Mouse (Mus musculus): Measurements from ENCODE around the gene Pth1r.

Pth1r gene

DNA sequence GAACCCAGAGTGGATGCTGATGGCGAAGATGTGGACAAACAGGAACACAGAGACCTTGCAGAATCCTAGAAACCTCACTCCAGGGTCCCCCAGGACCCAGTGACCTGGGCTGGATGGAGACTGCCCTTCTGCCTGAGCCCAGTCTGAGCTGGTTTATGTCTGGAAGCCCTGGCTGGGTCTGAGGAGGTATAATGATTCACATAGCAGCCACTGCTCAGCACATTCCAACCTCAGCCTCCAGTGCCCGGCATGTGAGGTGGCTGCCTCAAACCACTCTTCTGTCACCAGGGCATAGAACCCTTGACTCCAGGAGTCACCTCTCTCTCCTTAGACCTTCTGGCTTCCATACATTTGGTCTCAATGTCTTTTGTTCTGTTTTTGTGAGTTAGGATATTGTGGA is 1.5 kb upstream of the Pth1r start:
- no peak for DNase-seq (ENCODE audit: low read depth)

DNA sequence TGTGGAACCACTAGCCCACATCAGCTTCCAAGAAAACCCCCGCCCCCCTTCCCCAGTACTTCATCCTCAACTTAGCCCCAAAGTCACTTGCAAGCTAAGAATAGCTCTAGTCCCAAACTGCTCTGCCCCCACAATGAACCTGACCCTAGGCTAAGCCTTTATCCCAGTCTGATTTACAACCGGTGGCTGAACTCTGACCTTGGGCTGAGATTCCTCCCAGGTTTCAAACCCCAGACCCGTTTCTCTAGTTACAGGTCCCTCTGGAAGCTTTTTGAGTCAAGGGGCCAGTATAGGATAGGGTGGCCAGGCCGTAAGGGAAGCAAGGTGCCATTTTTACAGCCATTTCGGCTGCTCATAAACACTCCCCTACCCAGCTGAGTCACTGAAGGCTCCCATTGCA is 707 bp downstream of the Pth1r start:
- DNase-seq (ENCODE audit: low read depth): no peak

DNA sequence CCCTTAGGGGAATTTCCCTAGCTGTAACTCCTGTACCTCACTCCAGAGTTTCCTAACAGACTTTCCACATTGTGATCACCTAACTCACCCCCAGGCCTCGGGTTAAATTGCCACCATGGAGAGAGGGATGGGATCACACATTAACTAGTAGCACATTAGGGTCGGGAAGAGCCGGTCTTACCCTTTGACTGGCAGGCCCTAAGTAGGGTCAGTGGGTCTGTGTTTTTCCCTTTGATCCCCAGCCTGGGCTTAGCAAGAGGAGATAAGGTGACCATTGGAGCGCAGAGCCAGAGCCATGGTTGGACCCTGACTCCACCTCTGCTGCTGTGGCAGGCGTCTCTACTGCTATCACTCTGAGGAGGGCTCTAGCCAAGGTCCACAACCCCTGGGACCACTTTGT is 1.2 kb downstream of the Pth1r start:
- no peak for DNase-seq (ENCODE audit: low read depth)

DNA sequence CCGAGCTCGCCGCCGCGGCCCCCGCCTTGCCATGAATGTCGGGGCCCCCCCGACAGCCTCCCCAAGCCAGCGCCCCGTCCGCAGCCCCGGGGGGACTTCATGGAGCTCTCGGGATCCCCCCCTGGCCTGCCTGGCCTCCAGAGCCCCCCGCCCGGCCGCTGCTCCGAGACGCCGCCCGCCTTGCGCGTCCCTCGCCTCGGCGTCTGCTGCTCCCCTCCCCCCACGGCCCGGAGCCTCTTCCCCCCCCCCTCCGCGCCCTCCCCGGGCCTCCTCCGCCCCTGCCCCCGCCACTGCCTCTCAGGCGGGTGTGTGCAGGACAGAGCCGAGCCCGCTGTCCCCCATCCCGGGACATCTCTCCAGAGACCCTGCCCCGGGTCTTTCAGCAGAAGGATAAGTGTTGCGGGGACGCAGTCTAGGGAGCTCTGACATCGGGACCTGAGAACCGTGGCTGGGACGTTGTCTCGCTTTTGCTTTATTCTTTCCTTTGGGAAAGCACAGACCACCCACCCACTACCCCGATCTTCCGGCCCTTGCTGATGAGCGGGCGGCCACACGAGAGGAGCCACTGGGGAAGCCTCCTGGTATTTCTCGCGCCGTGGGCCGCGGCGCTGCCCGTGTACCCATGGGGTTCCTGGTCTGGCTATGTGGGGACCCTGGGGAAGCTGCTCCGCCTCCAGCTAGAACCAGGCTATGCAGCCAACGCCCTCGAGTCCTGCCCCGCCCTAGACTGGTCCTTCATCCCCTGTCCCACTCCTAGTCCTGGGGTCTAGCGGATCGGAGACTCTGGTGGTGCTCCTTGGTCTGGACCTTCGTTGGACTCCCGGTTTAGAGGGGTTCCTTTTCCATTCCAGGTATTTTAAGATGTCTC is 3.3 kb downstream of the Pth1r start:
- no peak for DNase-seq (ENCODE audit: low read depth)

DNA sequence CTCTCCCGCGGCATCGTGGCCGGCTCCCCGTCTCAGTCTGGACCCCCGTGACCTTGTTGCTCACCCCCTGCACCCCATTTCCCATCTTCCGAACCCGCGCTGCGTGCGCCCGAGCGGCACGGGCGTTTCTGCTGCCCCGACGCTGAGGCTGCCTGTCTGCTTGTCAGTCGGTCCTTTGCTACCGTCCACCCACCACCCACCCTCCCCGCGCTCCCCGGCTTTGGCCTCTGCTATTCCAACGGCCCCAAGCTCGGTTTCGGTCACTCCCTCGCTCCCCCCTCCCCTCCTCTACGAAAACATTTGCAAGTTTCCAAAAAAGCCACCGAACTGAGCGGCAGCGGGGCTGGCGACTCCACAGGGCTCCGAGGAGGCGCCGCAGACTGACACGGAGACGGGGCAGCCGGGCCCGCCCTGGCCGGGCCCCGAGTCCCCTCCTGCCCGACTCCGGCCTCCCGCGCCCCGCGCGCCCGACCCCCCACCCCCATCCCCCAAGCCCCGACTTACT is 3.9 kb downstream of the Pth1r start:
- no peak for DNase-seq (ENCODE audit: low read depth)

DNA sequence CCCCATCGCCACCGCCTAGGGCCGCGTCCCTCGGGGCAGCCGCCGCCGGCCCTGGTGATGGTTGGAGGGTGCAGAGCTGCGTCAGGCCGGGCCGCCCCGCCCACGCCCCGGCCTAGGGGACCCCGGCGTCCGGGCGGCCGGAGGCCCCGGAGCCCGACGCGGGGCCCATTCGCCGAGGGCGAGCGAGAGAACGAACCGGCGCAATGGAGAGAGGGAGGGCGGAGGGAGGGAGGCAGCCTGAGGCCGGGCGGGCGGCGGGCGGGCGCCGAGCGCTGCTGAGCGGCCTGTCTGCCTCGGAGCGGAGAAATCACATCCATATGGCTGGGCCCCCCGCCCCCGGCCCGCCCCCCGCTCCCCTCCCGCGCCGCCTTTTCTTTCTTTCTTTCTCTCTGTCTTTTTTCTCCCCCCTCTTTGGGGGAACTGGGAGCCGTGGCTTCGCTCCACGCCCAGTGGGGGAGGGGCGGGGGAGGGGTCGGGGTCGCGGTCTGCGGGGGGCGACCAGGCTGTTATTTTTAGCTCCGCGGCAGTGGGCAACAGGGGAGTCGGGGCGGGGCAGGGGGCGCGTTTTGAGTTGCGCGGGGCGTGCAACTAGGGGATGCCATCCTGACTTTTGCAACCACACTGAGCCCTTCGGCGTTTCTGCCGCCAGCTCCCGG is 4.5 kb downstream of the Pth1r start:
- no peak for DNase-seq (ENCODE audit: low read depth)

DNA sequence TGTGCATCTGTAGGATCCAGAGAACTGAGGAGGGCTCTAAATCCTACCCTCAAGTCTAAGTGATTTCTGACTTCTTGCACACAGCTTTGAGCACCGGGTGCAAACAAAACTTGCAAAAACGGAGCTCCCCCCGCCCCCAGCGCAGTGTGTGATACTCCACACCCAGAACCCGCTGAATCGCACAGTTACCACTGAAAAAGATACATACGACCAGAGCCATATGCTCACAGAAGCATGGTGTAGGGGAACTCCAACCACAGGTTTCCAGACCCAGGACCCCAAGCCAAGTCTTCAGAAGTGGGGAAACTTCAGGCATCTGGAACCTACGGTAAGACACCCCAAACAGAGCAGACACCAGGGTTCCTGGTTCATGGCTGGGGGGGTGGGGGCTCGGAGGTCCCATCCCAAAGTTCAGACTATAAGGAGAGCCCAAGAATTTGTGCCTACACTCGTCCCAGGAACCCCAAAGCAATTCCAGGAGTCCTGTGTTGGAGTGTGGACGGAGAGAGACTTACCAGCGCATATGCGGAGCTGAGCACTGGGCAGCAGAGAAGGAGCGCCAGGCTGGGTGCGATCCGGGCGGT is 5.1 kb downstream of the Pth1r start, which contains the start of gene Myl3:
TSS of gene Myl3 (plus strand) at position 151 of the 584 bp plus-strand sequence.
- no peak for DNase-seq (ENCODE audit: low read depth)

DNA sequence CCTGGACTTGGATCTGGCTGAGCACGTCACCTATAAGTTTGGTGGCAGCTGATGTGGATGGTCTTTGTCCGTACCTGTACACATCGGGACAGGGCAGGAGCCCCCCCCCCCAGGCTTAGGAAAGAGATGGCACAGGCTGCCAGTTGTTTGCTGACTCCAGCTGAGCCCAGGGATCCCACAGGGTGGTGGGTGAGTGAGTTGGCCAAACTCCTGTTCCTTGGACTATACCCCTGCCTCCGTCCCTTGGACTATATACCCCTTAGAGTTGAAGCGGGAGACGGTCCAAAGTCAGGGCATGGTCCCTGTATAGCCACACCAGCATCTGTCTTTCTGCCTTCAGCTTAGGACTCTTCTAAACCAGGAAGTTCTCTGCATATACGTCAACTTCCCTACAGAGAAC is 7.0 kb downstream of the Pth1r start:
- no peak for DNase-seq (ENCODE audit: low read depth)

DNA sequence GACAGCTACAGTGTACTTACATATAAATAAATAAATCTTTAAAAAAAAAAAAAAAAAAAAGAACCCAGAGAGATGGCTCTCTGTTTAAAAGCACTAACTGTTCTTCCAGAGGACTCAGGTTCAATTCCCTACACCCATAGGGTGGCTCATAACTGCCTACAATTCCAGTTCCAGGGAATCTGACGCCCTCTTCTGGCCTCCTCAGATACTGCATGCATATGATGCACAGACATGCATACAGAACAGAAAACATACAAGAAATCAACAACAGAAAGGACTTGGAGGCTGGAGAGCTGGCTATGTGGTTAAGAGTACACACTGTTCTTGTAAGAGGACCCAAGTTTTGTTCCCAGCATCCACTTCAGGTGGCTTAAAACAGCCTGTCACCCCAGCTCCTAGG is 8.9 kb downstream of the Pth1r start:
- DNase-seq (ENCODE audit: low read depth): no peak

DNA sequence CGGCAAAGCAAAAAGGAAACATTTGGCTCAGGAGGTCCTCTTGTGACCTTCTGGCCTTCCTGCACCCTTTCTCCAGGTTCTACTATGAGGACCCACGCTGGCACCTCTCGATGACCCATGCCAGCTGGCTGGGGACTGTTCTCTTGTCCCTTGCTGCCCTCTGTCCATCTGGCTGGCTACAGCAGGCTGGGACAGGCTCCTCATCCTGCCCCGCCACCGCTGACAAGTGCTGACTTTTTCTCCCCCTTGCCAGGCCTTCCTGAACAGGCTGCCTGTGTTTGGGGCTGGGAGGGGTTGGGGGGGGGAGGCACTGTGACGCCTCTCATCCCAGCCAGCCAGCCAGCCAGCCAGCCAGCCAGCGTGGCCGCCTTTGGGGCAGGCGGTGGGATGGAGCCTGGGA is 10.6 kb downstream of the Pth1r start:
- no peak for DNase-seq (ENCODE audit: low read depth)

DNA sequence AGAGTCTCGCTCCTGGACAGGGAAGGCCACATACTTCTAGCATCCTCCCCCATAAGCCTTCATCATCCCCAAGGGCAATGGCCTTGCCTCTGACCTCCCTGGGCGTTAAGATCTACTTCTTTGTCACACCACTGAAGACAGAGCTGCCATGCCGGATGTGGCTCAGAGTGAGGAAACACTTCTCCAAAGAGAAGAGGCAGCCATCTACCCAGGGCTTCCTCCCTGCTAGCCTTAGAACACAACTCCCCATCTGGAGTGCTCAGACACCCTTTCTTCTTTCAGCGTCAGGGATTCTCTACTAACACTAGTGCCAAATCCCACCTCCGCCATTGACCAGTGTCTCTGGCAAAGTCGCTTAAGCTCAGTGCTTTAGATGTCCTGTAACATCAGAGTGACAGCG is 12.8 kb downstream of the Pth1r start:
- no peak for DNase-seq (ENCODE audit: low read depth)

DNA sequence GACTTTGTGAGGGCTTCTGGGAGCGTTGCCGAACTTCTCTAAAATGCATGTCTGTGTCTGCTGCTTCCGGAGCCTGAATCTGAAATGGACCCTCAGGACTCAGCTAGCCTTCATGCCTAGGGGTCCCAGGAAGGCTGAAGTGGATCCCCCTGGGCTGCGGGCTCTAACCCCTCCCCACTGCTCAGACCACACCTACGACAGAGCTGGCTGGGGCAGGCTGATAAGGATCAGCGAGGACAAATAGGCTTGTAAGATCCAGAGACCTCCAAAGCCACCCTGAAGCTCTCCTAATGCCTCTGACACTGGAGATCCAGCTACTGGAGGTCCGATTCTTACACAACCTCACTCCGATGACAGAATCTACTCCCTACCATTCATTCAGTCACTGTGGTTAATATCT is 13.8 kb downstream of the Pth1r start:
- no peak for DNase-seq (ENCODE audit: low read depth)

DNA sequence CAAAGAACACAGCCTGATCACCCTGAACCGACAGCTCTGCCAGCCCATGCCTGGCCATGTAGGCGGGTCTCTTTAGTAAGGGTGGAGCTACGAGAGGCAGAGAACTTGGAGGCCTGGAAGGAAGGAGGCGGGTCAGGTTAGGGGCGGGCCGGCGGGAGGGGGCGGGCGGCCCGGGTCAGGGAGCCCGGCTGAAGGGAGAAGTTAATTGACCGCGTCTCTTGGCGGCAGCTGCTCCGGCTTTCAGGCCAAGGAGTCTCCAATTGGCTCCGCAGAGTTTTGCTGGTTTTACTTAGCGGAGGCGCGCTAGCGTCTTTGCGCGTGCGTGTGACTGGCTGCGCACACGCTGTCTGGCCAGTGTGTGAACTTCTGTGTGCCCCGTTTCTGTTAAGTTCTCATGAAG is 14.3 kb downstream of the Pth1r start:
- peak; percentile 89 for DNase-seq (ENCODE audit: low read depth)

DNA sequence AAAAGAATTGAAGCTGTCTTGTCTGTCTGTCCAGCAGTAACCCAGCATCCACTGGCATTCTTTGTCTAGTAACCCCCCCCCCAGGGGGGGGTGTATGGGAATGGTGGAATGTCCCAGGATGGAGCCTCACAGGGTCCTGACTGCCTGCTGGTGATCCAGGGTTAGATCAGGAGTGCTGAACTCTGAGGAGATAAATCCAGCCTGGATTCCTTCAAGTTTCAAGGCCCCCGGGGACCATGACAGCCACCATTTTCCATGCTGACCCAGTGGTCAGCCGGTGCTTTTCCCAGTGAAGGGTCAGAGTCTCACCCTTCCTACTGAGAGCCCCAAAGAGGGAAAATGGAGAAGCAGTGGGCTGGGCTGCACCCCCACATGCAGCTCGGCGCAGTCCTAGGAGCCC is 15.1 kb downstream of the Pth1r start:
- DNase-seq (ENCODE audit: low read depth): no peak

DNA sequence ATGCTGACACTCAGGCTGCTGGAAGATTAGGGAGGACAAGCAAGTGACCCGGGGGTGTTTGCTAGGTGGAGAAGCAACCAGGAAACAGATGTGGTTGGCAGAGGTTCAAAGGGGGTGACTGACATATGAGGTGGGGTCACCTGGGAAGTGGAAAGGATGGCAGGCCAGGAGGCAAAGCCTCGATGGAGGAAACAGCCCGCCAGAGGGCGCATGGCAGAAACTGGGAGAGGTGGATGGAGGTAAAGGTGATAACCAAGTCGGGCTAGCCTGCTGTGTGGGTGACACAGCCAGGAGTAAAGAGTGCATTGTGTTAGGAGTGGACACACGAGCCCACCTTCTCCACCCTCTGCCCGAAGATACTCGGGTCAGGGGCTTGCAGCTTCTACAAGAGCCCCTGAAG is 17.1 kb downstream of the Pth1r start:
- DNase-seq (ENCODE audit: low read depth): no peak

DNA sequence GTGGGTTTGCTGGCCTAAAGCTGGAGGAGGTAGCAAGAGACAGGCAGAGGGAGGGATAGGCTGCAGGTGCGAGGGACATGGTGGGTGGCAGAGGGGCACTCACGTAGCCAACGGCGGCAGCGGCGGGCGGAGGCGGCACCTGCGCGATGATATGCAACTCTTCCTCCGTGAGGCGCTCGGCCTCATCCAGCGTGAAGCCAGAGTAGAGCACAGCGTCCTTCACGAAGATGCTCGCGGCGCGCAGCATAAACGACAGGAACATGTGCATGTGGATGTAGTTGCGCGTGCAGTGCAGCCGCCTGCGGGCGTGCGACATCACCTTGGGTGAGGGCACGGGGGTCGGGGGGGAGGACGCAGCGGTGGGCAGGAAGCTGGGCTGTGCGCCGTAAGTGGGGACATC is 20.1 kb downstream of the Pth1r start:
- DNase-seq (ENCODE audit: low read depth): no peak

DNA sequence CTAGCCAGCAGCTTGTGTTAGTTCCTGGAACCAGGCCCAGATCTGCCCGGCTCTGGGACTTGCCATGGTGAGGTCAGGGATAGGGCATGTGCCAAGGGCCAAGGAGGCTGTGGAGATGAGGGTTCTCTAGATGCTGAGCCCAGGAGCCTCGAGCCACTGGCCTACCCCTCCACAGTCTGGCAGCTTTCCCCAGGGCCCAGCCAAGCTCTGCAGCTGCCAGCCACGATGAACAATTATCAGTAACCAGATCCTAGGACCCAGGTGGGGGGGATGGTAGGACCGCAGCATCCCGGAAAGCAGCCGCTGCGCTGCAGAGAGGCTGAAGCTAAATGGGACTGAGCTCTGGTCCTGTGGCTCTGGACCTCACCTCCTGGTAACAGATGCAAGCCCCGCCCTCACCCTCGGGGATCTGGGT is 21.2 kb downstream of the Pth1r start:
- peak; percentile 79 for DNase-seq (ENCODE audit: low read depth)

DNA sequence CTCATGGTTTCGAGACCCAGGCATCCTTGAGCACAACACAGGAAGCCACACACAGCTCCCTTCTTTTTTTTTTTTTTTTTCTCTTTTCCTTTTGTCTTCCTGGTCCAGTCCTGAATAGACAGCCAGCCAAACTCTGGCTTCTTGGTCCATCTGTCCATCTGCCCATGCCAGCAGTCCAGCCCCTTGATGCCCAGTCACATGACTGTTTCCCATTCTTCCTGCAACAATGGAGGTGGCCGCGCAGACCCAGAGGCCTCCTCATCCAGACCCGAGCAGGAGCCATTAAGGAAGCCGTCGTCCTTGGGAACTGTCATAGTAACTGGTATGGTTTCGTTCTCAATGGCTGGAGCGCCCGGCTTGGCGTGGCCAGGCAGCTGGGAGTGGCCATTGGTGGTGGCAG is 24.9 kb downstream of the Pth1r start:
- no peak for DNase-seq (ENCODE audit: low read depth)

DNA sequence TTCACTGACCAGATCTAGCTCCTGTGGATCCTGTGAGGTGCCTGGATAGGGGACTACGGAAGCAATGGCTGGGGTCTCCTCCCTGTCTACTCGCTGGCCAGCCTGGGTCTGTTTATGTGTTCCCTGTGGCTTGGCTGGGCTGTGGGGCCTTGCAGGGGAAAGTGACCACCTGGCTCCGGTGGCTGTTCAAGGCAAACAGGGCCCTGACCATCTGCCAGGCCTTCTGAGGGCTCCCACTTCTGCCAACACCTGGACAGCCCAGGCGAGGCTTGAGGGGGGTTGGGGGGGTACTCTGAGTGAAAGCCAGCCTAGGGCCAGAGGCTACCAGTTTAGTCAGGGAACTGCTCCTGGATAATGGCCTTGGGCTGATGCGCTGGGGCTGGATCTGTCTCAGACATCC is 27.0 kb downstream of the Pth1r start:
- DNase-seq (ENCODE audit: low read depth): no peak

DNA sequence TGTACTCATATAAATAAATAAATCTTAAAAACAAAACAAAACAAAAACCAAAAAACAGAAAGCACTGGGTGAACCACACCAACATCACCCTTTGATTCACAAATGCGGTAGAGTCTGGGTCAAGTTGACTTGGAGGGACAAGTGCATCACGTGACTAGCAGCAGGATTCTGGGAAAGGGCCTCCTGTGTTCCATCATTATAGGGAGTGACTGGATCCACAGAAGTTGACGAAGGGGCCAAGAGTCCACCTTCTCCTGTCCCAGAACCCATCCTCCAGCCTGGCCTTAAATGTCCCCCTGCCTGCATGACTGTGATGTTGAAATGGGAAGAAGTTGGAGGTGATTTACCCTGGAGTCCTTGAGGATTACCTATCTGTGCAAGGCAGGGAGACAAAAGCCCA is 28.1 kb downstream of the Pth1r start:
- DNase-seq (ENCODE audit: low read depth): no peak

DNA sequence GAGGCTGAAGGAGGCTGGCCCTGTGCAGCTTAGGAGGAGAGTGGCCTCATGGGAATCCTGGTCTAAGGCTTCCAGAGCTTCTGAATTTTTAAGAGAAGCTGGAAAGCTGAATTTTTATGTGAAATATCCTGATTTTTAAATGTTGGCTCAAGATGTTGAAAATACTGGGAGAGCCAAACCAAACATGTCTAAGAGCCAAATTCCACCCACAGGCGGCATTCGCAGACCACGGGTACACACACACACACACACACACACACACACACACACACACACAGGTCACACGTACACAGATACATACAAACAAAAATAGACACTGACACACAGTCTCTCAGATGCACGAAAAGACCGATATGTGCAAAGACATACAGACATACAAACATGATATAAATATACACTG is 28.9 kb downstream of the Pth1r start:
- peak; percentile 75 for DNase-seq (ENCODE audit: low read depth)

DNA sequence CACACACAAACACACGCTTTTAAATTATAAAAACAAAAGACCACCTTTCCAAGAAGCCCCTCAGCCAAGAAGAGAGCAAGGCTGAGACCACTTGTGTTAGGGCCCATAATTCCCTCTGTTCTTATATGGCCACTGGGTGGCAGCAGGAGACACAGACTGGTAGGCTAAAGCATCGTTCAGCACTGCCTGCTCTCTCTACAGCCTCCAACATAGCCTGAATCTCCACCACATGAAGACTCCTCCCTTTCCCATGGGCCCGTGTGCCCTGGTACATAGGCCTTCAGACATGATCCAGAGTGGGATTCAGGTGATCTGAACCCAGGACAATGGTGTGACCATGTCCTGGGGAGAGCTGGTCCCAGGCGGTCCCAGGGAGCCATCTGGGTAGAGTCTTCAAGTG is 30.2 kb downstream of the Pth1r start:
- DNase-seq (ENCODE audit: low read depth): no peak

DNA sequence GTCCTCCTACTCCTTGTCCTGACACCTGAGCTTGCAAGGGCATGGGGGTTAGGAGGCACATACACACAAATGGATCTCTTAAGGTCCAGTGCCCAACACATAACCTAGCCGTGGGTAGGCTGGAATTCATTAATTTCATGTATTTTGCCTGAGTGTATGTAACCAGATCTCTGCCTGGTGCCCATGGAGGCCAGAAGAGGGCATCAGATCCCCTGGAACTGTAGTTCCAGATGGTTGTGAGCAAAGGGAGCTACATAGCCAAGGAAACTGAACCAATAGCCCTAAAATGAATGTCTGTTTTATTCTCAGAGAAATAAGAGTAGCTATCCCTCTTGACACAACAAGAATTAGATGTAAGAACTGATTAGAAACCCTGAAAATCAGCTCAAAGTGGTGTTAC is 31.5 kb downstream of the Pth1r start:
- DNase-seq (ENCODE audit: low read depth): no peak
